Mouse (Mus musculus) megakaryocyte, embryonic 14.5 days (primary cell): ENCODE measurements around the gene Ptprr. TPM values are rescaled to one million over a fixed set of nuclear protein-coding genes. Genes with fewer than 3 reads are reported as not detected.

Experiments
- H3K27me3 ChIP-seq: replicated peaks from 2 replicates; pipeline ENCODE3; 2012; ENCODE audit warnings: inconsistent platforms
- H3K36me3 ChIP-seq: replicated peaks from 2 replicates; pipeline ENCODE3; 2012; ENCODE audit warnings: low read length, inconsistent platforms, mixed read lengths
- H3K4me1 ChIP-seq: 2 replicates; pipeline ENCODE4 v1.6.1; 2012; ENCODE audit warnings: inconsistent platforms
- H3K4me3 ChIP-seq: replicated peaks from 2 replicates; pipeline ENCODE3; 2012; ENCODE audit warnings: moderate library complexity, mild to moderate bottlenecking, inconsistent platforms
- H3K9me3 ChIP-seq: 2 replicates; pipeline ENCODE4 v1.6.1; 2012; ENCODE audit warnings: inconsistent platforms
- FLI1 ChIP-seq: IDR thresholded peaks from 2 replicates; pipeline ENCODE4 v1.6.1; 2012; ENCODE audit warnings: low read length, inconsistent platforms, mixed read lengths
- GATA1 ChIP-seq: IDR thresholded peaks from 3 replicates; pipeline ENCODE4 v1.6.1; 2012; ENCODE audit warnings: mixed read lengths, low read length, inconsistent platforms, borderline replicate concordance
- polyA plus RNA-seq: library from polyadenylated mRNA; stranded (reverse); fragments of >175 nt; gene quantifications from 2 replicates; pipeline ENCODE4 v1.2.3, GENCODE M21; 2012; ENCODE audit warnings: low replicate concordance; ENCODE audit not compliant: insufficient read depth

Gene Ptprr
- polyA plus RNA-seq, 1 experiment, result not detected

DNA sequence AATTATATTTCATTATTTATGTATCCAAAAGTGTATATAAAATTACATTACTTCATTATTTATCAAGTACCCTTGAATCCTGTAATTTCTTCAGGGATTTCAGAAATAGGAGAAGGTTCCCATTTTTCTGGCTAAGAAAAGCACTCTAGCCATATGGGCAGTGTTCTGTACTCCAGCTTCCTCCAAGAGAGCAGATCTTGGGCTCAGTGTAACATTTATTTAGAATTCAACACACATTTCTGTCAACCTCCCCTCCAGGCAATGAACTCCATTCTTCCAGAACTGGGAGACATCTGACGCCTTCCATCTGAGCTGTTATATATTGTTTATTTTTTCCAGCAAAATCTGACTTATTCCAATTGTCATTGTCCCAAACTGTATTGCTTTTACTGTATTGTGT, 20.1 kb downstream of the Ptprr start:
- Histone ChIP-seq H3K4me1 (no peaks in the 10 kb centered on the region), H3K4me3 (no peak overlapping the region), H3K9me3 (peaks cover 6% of the 10 kb centered on the region; the same call in 1 of the 2 replicates), H3K36me3 (no peaks in the 10 kb centered on the region), H3K27me3 (no peaks in the 10 kb centered on the region)
- TF ChIP-seq GATA1 (no peak), FLI1 (no peak)

DNA sequence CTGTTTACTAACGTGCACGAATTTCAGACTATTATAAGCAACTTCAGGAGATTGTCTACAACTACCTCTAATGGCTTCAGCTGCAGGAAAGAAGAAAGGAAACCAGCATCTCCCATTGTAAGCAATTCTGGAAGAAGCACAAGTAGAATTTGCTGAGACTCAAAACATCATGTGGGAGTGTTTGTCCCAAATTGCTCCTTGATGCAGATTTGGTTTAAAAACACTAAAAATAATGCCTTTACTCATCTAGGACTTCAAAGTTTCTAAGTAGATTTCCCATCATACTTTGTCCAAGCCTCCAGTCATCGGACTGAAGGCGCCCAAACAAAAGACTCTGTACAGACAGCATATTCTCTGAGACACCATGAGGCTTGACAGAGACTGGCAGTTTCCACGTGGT, 57.9 kb downstream of the Ptprr start:
- no peaks in the 10 kb centered on the region for H3K4me1 ChIP-seq
- H3K27me3 ChIP-seq, result no peaks in the 10 kb centered on the region
- H3K4me3 ChIP-seq, result no peak overlapping the region
- no peak for TF ChIP-seq GATA1
- no peak for TF ChIP-seq FLI1
- no peaks in the 10 kb centered on the region; the same call in 1 of the 2 replicates for H3K9me3 ChIP-seq
- no peaks in the 10 kb centered on the region for H3K36me3 ChIP-seq

DNA sequence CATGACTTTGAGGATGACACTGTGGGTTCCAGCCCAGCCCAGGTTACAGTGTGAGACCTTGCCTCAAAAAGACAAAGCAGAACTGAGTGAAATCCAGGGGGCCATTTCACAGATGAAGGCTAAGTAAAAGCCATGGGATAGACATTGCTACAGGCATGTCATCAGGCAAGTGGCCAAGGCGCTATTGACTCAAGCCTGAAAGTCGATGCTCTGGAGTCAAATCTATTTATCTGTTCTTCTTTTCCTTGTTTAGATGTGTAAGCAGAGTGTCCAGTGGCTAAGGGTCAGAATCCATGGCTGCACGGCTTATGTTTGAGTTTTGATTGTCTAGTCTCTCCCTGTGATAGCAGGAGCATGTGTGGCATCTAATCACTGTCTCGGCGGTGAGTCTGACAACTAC, 60.6 kb downstream of the Ptprr start:
- no peak for TF ChIP-seq GATA1
- TF ChIP-seq FLI1, result no peak
- no peaks in the 10 kb centered on the region for H3K27me3 ChIP-seq
- no peaks in the 10 kb centered on the region for H3K4me1 ChIP-seq
- H3K36me3 ChIP-seq, result no peaks in the 10 kb centered on the region
- H3K4me3 ChIP-seq, result no peak overlapping the region
- H3K9me3 ChIP-seq, result no peaks in the 10 kb centered on the region; the same call in 1 of the 2 replicates

GRCm38 (mm10) chr10:116079396-116079795, 61.4 kb downstream of the Ptprr start:
- Histone ChIP-seq H3K4me3 (no peak overlapping the region), H3K4me1 (no peaks in the 10 kb centered on the region), H3K36me3 (no peaks in the 10 kb centered on the region), H3K9me3 (no peaks in the 10 kb centered on the region; the same call in 1 of the 2 replicates), H3K27me3 (no peaks in the 10 kb centered on the region)
- TF ChIP-seq GATA1 (no peak), FLI1 (no peak)

- no peak for TF ChIP-seq FLI1
- no peak for TF ChIP-seq GATA1
- no peak overlapping the region for H3K4me3 ChIP-seq
- H3K27me3 ChIP-seq, result no peaks in the 10 kb centered on the region
- H3K9me3 ChIP-seq, result no peaks in the 10 kb centered on the region; the same call in 1 of the 2 replicates
- no peaks in the 10 kb centered on the region for H3K4me1 ChIP-seq
- H3K36me3 ChIP-seq, result no peaks in the 10 kb centered on the region
Observed at GRCm38 (mm10) chr10:116080841-116081240, 62.8 kb downstream of the Ptprr start.

GRCm38 (mm10) chr10:116083965-116084364, 66.0 kb downstream of the Ptprr start:
- no peaks in the 10 kb centered on the region; the same call in 1 of the 2 replicates for H3K9me3 ChIP-seq
- TF ChIP-seq FLI1 (no peak), GATA1 (no peak)
- H3K36me3 ChIP-seq, result no peaks in the 10 kb centered on the region
- H3K4me3 ChIP-seq, result no peak overlapping the region
- H3K4me1 ChIP-seq, result no peaks in the 10 kb centered on the region
- no peaks in the 10 kb centered on the region for H3K27me3 ChIP-seq

DNA sequence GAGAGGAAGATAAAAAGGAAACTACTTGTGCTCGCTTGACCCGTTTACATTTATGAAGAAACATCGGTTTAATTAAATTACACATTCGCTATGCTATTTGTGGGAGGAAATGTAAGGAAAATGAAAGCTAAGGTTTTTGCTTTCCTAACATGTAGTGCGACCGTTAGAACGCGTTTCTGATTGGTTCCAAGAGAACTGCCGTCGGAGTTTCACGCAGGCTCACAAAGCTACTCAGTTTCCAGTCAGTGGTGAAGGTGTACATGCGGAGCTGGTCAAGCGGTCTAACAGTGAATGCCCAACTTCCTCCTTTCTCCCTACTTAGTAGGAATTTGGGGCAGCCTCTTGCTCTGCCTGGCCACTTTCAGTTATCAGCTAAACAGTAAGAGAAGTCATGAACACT, 78.5 kb downstream of the Ptprr start:
- no peaks in the 10 kb centered on the region for H3K27me3 ChIP-seq
- no peak overlapping the region for H3K4me3 ChIP-seq
- no peak for TF ChIP-seq FLI1
- no peak for TF ChIP-seq GATA1
- no peaks in the 10 kb centered on the region for H3K4me1 ChIP-seq
- H3K9me3 ChIP-seq, result peaks cover 15% of the 10 kb centered on the region; the same call in 1 of the 2 replicates
- no peaks in the 10 kb centered on the region for H3K36me3 ChIP-seq

DNA sequence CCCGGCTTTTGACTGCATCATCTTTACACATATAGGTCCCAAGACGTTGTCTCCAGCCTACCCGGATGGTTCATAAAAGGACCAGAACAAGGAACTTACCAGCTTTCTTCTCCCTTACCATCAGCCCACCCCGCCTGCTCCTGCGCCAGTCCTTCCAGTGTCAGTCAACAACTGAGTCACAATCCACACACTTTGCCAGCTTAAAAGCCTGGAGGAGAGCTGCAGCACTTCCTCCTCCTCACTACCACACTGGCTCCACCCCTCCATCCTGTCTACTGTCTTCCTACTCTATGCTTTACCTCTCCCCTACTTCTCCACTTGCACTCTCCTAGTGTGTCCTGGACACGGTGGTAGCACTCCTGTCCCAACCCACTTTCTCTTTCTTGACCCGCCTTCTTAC, 80.5 kb downstream of the Ptprr start:
- TF ChIP-seq GATA1, result no peak
- TF ChIP-seq FLI1, result no peak
- peaks cover 15% of the 10 kb centered on the region; the same call in 1 of the 2 replicates for H3K9me3 ChIP-seq
- no peaks in the 10 kb centered on the region for H3K36me3 ChIP-seq
- no peaks in the 10 kb centered on the region for H3K27me3 ChIP-seq
- no peak overlapping the region for H3K4me3 ChIP-seq
- H3K4me1 ChIP-seq, result no peaks in the 10 kb centered on the region

- H3K27me3 ChIP-seq, result no peaks in the 10 kb centered on the region
- H3K4me3 ChIP-seq, result no peak overlapping the region
- H3K9me3 ChIP-seq, result peaks cover 6% of the 10 kb centered on the region
- no peaks in the 10 kb centered on the region for H3K36me3 ChIP-seq
- TF ChIP-seq FLI1 (no peak), GATA1 (no peak)
- H3K4me1 ChIP-seq, result no peaks in the 10 kb centered on the region
Observed at GRCm38 (mm10) chr10:116108176-116108575, 90.2 kb downstream of the Ptprr start.

DNA sequence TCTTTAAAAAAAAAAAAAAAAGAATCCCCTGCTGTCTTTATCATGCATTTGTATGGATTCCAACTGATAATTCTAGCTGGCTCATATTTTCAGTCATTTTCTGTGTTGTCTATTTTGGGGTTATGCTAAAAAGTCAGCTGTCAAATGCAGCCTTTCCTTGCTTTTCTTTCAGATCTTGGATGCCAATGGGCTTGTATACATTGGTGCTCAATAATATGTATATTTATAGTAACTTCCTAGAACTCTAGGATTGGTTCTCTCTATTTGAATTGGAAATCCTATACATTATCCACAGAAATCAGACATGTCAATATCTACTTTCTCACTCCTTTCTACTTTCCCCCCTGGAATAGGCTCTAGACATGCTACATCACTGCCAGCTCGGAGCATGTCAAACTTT, 90.7 kb downstream of the Ptprr start:
- Histone ChIP-seq H3K4me3 (no peak overlapping the region), H3K36me3 (no peaks in the 10 kb centered on the region), H3K4me1 (no peaks in the 10 kb centered on the region), H3K27me3 (no peaks in the 10 kb centered on the region), H3K9me3 (peaks cover 12% of the 10 kb centered on the region)
- TF ChIP-seq GATA1 (no peak), FLI1 (no peak)

DNA sequence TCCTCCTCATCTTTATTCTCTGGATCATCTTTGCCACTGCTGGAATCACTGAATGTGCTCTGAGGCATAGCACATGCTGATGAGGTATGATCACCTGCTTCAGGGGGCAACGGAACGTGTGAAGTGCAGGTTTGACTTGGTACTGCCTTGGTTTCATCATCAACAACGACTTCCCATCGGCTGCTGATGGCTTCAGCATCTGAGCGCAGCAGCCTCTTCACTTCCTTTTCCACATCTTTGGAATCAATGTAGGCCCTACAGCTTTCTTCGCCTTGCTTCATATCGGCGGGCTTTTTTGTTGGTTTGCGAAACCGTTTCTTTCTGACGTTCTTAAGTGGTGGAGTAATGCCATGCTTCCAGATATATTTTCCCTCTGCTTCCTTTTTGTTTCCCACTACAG, 94.9 kb downstream of the Ptprr start:
- no peaks in the 10 kb centered on the region for H3K4me1 ChIP-seq
- H3K4me3 ChIP-seq, result no peak overlapping the region
- no peaks in the 10 kb centered on the region for H3K27me3 ChIP-seq
- H3K36me3 ChIP-seq, result no peaks in the 10 kb centered on the region
- peaks cover 16% of the 10 kb centered on the region for H3K9me3 ChIP-seq
- no peak for TF ChIP-seq GATA1
- no peak for TF ChIP-seq FLI1
